Mouse (Mus musculus): ENCODE data around the gene Brcc3. TPM values are rescaled to one million over a fixed set of nuclear protein-coding genes. Genes with fewer than 3 reads are reported as not detected.

The Brcc3 gene
- 1.2 and 1.5 TPM in 2 replicates for polyA plus RNA-seq (2012)

GRCm38 (mm10) chrX:75415936-75416785, at the start of gene Brcc3, which contains the start of the genes Cmc4 and Mtcp1:
Gene Brcc3, plus strand, starts transcription at chrX:75416628.
Gene Cmc4, minus strand, starts transcription at chrX:75416584.
Gene Mtcp1, minus strand, starts transcription at chrX:75416588.

GRCm38 (mm10) chrX:75382195-75382771, 34.1 kb upstream of the Brcc3 start, which contains the start of the genes Fundc2 and F8:
Gene Fundc2, plus strand, starts transcription at chrX:75382399.
Gene F8, minus strand, starts transcription at chrX:75382615.

Other genes with a start within 250 kb of the Brcc3 start
- gene Fundc2, start 34.2 kb upstream of the Brcc3 start, polyA plus RNA-seq (2012) = 1.7 and 2.3 TPM in 2 replicates
- gene F8, start 34.0 kb upstream of the Brcc3 start, polyA plus RNA-seq (2012) = 0.05 TPM in 1 of 2 replicates, not detected in the other
- 4.1 and 7.5 TPM in 2 replicates for gene Cmc4, start within 50 bp of the Brcc3 start, polyA plus RNA-seq (2012)
- gene Mtcp1, start within 50 bp of the Brcc3 start, polyA plus RNA-seq (2012) = 0.26 and 0.30 TPM in 2 replicates
- gene Vbp1, start 97.7 kb downstream of the Brcc3 start, polyA plus RNA-seq (2012) = 4.1 and 6.0 TPM in 2 replicates
- 0.05 TPM in 1 of 2 replicates, not detected in the other for gene Rab39b, start 161.6 kb downstream of the Brcc3 start, polyA plus RNA-seq (2012)

All from megakaryocyte-erythroid progenitor cell, adult 5 weeks (primary cell).